Mouse (Mus musculus) kidney, embryonic 15.5 days (tissue): ENCODE data around the gene Lcn12. TPM values are rescaled to one million over a fixed set of nuclear protein-coding genes. Genes with fewer than 3 reads are reported as not detected.

Source experiments
- ATAC-seq: fragments of 200-750 bp; cut with Nextera tagmentation; replicated peaks from 2 replicates; pipeline ENCODE4 v1.8.0; 2017; ENCODE audit warnings: moderate TSS enrichment; ENCODE audit not compliant: low FRiP score
- H3K27ac ChIP-seq: fragments of 300-500 bp; sonication (generic); 2 replicates; pipeline ENCODE4 v1.5.1; 2015; ENCODE audit warnings: mild to moderate bottlenecking, inconsistent platforms
- H3K27me3 ChIP-seq: fragments of 300-500 bp; sonication (generic); 2 replicates; pipeline ENCODE4 v1.6.1; 2015; ENCODE audit warnings: inconsistent platforms
- H3K36me3 ChIP-seq: fragments of 300-500 bp; sonication (generic); 2 replicates; pipeline ENCODE4 v1.6.1; 2015; ENCODE audit warnings: inconsistent platforms
- H3K4me1 ChIP-seq: fragments of 300-500 bp; sonication (generic); 2 replicates; pipeline ENCODE4 v1.6.1; 2015; ENCODE audit warnings: inconsistent platforms
- H3K4me2 ChIP-seq: fragments of 300-500 bp; sonication (generic); 2 replicates; pipeline ENCODE4 v1.6.1; 2015; ENCODE audit warnings: moderate library complexity, mild to moderate bottlenecking, inconsistent platforms
- H3K4me3 ChIP-seq: fragments of 300-500 bp; sonication (generic); replicated peaks from 2 replicates; pipeline ENCODE4 v1.5.1; 2015; ENCODE audit warnings: mild to moderate bottlenecking, inconsistent platforms
- H3K9ac ChIP-seq: fragments of 300-500 bp; sonication (generic); 2 replicates; pipeline ENCODE4 v1.6.1; 2015; ENCODE audit warnings: mild to moderate bottlenecking, inconsistent platforms
- H3K9me3 ChIP-seq: fragments of 300-500 bp; sonication (generic); replicated peaks from 2 replicates; pipeline ENCODE4 v1.6.1; 2016; ENCODE audit warnings: inconsistent platforms
- WGBS: fragments of 180-500 bp; shearing (Covaris S2); methylation state at CpG from one replicate; pipeline ENCODE4 v1.1.7; 2015; ENCODE audit warnings: mixed read lengths; 5-methylcytosine and 5-hydroxymethylcytosine counted together
- polyA plus RNA-seq: library from polyadenylated mRNA; unstranded; fragments of >200 nt; fragmentation: Nextera tagmentation; extraction: Ambion mirVana; gene quantifications from 2 replicates; pipeline ENCODE4 v1.2.1, GENCODE M21; 2015

The Lcn12 gene
- polyA plus RNA-seq, 1 experiment from 2014 or later, result not detected

DNA sequence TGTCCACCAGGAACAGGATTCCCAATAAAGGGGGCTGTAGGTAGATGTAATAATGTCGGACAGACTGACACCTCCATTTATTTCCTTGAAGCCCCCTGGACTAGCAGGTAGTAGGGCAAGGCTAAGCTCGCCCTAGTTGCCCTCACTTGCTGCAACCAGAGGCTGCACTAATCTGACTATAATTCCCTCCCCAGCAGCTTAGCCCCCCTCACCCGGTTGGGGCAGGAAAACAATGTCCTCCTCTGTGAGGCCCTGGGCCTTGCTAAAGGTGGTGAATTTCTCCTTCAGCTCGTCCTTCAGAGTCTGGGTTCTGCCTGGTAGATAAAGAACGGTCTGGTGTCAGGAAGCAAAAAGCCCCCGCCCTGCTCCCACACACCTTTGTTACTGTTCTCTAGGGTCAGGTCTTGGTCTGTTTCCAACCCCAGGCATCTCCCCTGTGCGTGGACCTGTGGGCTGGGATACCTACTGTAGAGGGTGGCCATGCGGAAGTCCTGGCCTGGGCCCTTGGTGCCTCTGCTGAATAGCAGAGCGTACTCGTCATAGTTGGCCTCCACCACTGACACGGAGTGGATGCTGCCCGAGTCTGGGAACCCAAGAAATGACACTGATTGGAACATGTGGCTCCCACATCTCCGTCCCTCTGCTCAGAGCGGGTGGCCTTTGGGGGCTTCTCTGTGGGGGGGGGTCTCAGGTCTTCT lies 26.0 kb downstream of the Lcn12 start:
- no peak overlapping the region for H3K27ac ChIP-seq
- no peak for ATAC-seq
- no peak overlapping the region for H3K9ac ChIP-seq
- H3K27me3 ChIP-seq, result no peaks in the 10 kb centered on the region
- WGBS, result 78% methylated on average over 14 of the region's 14 CpGs
- no peak overlapping the region for H3K4me3 ChIP-seq
- no peak overlapping the region for H3K4me2 ChIP-seq
- H3K36me3 ChIP-seq, result no peaks in the 10 kb centered on the region
- no peaks in the 10 kb centered on the region for H3K9me3 ChIP-seq
- H3K4me1 ChIP-seq, result peaks cover 13% of the 10 kb centered on the region; the same call in 1 of the 2 replicates

DNA sequence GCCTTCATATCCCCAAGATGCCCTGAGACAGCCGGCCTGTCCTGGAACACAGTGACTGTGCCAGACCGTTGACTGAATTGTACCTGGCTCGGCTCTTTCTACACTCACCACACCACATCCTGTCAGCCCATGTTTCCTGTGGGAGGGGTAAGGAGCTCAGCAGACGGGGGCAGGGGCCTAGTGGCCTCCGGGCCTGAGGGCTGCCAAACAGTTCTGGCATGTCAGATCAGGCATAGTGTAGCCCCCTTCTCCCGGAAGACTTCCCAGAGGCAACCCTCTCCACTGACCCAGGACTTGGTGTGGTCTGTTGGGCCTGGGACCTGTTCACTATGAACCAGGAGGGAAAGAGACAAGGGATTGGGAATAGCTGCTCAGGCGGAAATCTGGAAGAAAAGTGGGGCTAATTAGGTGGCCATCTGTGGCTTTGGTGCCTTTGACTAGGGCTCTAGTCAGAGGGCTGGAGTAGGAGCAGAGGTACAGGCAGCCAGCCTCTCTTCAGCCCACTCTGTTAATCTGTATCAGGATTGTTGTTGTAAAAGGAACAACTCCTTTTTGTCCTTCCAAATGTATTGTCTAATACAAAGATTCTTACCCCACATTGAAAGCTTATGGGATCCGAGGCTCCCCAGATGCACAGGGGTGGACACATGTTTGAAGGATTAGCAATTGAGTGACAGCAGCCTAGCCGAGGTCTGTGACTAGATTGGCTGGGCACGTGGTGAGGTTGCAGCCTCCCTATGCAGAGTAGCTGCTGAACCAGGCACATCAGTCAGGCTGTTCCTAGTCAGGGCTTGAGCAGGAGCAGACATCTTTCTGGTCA lies 27.7 kb downstream of the Lcn12 start:
- no peak overlapping the region for H3K27ac ChIP-seq
- 57% methylated on average over 10 of the region's 10 CpGs for WGBS
- H3K4me2 ChIP-seq, result no peak overlapping the region
- H3K9ac ChIP-seq, result no peak overlapping the region
- no peaks in the 10 kb centered on the region for H3K27me3 ChIP-seq
- peaks cover 19% of the 10 kb centered on the region for H3K4me1 ChIP-seq
- no peak for ATAC-seq
- no peaks in the 10 kb centered on the region for H3K36me3 ChIP-seq
- no peak overlapping the region for H3K4me3 ChIP-seq
- no peaks in the 10 kb centered on the region for H3K9me3 ChIP-seq

DNA sequence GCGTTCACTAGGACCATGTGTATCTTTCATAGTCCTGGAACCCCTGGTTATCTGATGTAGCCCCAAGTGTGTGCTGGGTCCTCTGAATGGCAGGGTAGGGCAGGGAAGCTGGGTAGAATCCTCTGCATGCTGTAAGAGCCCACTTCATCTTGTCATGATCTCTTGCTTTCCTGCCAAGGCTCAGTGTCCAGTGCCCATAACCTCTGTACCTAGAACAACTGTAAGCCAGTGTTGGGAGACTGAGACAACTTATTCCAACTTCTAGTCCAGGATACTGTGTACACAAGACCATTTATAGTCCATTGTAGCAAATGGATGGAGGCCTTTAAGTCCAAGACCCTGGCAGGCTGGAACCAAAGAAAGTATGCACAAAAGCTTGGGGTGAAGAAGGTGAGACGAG lies 28.5 kb downstream of the Lcn12 start:
- WGBS, result 82% methylated on average over 2 of the region's 2 CpGs
- H3K27ac ChIP-seq, result no peak overlapping the region

DNA sequence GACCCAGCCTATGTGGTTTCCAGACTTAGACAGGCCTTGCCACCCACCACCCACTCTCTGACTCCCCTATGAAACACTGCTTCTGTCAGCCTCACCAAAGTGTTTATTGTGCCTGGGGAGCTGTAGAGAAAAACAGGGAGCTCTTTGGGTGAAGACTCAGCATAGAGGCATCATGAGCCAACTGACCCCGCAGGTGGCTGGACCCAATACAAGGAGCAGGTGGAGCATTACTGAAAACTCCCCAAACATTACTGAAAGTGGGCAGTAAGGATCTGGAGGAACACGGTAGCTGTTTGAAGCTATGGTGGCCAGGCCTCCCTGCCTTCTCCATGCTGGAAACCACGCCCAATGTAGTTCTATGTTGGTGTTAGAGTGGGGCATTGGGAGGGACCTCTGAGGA lies 30.1 kb downstream of the Lcn12 start:
- H3K9ac ChIP-seq, result no peak overlapping the region
- no peaks in the 10 kb centered on the region for H3K27me3 ChIP-seq
- 90% methylated on average over 3 of the region's 3 CpGs for WGBS
- H3K4me2 ChIP-seq, result no peak overlapping the region
- H3K9me3 ChIP-seq, result no peaks in the 10 kb centered on the region
- ATAC-seq, result no peak
- H3K27ac ChIP-seq, result no peak overlapping the region
- H3K4me1 ChIP-seq, result peaks cover 34% of the 10 kb centered on the region
- H3K4me3 ChIP-seq, result no peak overlapping the region
- peaks cover 1% of the 10 kb centered on the region; the same call in 1 of the 2 replicates for H3K36me3 ChIP-seq

More for the DNA sequence above, 28.5 kb downstream of the Lcn12 start:
- no peak for ATAC-seq
- Histone ChIP-seq H3K36me3 (no peaks in the 10 kb centered on the region), H3K4me2 (no peak overlapping the region), H3K9me3 (no peaks in the 10 kb centered on the region), H3K4me1 (peaks cover 21% of the 10 kb centered on the region), H3K4me3 (no peak overlapping the region), H3K9ac (no peak overlapping the region), H3K27me3 (no peaks in the 10 kb centered on the region)

DNA sequence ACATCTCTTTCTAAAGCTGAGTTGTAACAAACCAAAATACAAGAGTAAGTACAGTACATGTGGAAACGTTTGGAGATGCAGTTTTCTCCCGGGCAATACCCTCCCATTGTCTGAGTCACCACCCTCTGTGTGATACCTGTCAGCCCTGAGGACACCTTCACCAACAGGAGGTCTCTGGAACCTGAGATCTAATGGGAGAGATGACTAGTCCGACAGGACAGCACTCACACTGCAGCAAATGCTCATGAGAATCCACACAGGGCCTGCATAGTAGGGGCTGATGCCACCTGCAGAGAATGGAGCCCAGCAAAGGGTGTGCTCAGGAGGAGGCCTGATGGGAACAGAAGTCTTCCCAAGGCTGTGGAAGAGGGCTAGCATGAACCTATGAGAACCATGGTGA lies 32.3 kb downstream of the Lcn12 start:
- no peak for ATAC-seq
- H3K27ac ChIP-seq, result peak overlapping the region; percentile 92
- H3K4me3 ChIP-seq, result peak overlapping the region; percentile 67
- H3K27me3 ChIP-seq, result no peaks in the 10 kb centered on the region
- peaks cover 8% of the 10 kb centered on the region; the same call in 1 of the 2 replicates for H3K36me3 ChIP-seq
- no peaks in the 10 kb centered on the region for H3K9me3 ChIP-seq
- H3K4me2 ChIP-seq, result peak overlapping the region; percentile 88
- WGBS, result 33% methylated on average over 3 of the region's 3 CpGs
- peak overlapping the region; percentile 42; the same call in 1 of the 2 replicates for H3K9ac ChIP-seq
- peaks cover 35% of the 10 kb centered on the region for H3K4me1 ChIP-seq

DNA sequence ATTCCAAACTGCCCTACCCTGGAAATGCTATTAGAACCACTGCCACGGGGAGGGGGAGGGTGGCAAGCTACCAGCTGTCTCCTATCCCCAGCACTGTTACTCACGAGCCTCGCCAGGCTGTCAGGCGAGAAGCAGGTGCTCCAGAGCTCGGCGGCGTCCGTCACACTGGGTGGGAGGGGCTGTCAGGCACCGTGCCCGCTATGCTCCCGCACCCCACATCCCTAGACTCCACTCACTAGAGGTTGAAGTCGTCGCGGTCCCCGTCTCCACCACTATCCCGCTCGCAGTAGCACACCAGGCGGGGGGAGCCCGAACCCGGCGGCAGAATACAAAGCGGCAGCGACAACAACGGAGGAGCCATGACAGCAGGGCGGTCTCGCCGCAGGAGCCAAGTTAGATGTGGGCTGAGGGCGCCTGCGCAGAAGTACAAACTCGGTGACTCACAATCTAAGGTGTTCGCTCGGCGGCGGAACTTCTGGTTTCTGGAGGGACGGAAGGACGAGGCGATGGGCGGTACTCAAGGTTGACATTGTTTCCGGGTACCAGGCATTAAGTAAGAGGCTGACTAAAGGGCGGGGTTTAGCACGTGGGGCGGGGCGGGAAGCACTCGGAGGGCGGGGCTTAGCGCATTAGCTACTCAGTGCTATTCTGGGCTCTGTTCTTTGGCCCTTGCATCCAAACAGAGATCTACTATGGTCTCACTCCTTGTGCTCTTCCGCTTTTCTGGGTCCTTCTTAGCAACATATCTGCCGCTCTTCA lies 33.0 kb downstream of the Lcn12 start, which contains the start of gene Paxx:
TSS of gene Paxx (minus strand) at position 544 of the 759 bp plus-strand sequence.
- peak; percentile 90 for ATAC-seq
- peak within 1 kb of the TSS; percentile 67 for H3K4me3 ChIP-seq
- no peaks in the 10 kb centered on the region for H3K27me3 ChIP-seq
- peak within 1 kb of the TSS; percentile 88 for H3K4me2 ChIP-seq
- peak within 1 kb of the TSS; percentile 61 for H3K9ac ChIP-seq
- peaks cover 32% of the 10 kb centered on the region for H3K4me1 ChIP-seq
- peak within 1 kb of the TSS; percentile 92 for H3K27ac ChIP-seq
- H3K36me3 ChIP-seq, result peaks cover 8% of the 10 kb centered on the region; the same call in 1 of the 2 replicates
- under 1% methylated on average over 48 of the region's 48 CpGs for WGBS
- no peaks in the 10 kb centered on the region for H3K9me3 ChIP-seq

DNA sequence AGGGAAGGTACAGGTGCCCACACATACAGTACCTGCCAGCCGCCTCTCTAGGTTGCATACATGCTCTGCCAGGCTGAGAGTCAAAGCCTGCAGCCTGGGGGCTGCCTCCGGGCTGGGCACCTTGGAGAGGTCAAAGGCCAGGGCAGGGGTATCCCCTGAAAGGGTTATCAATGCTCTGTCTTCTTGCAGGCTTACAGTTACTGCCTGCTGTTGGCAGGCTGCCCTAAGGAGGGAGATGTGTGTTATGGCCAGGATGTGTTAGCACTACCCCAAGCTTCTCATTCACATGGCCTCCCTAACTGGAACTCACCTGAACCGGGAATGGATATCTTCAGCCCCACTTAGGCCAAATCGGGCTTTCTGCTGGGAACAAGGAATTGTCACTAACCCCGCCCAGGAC lies 33.6 kb downstream of the Lcn12 start:
- Histone ChIP-seq H3K9me3 (no peaks in the 10 kb centered on the region), H3K9ac (peak overlapping the region; percentile 61), H3K4me1 (peaks cover 28% of the 10 kb centered on the region), H3K27me3 (no peaks in the 10 kb centered on the region), H3K4me3 (peak overlapping the region; percentile 67), H3K36me3 (peaks cover 8% of the 10 kb centered on the region; the same call in 1 of the 2 replicates), H3K27ac (peak overlapping the region; percentile 92), H3K4me2 (peak overlapping the region; percentile 88)
- WGBS, result 24% methylated on average over 5 of the region's 5 CpGs
- ATAC-seq, result no peak; the same call in 1 of the 2 replicates

DNA sequence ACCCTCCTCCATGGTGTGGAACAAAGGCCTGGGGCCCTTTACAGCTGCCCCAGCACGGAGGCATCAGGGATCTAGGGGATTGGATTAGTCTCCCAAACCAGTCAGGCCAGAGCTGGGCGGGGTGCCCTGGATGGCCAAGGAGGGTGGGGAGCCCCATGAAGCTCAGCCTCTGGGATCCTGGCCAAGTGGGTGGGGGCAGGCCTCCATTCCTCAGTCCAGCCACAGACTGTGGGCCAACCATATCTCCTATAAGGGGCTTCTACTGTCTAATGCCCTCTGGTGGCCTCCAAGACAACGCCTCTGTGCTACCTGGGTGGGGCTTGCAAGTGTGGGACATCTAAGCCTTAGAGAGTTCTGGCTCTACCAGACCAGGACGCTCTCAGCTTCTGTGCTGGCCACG lies 34.8 kb downstream of the Lcn12 start:
- Histone ChIP-seq H3K9ac (no peak overlapping the region), H3K4me3 (no peak overlapping the region), H3K4me1 (peaks cover 28% of the 10 kb centered on the region), H3K4me2 (no peak overlapping the region), H3K9me3 (no peaks in the 10 kb centered on the region), H3K27me3 (no peaks in the 10 kb centered on the region), H3K36me3 (peaks cover 8% of the 10 kb centered on the region; the same call in 1 of the 2 replicates), H3K27ac (no peak overlapping the region)
- no peak; the same call in 1 of the 2 replicates for ATAC-seq
- whole genome bisulfite sequencing, result 69% methylated on average over 5 of the region's 5 CpGs

DNA sequence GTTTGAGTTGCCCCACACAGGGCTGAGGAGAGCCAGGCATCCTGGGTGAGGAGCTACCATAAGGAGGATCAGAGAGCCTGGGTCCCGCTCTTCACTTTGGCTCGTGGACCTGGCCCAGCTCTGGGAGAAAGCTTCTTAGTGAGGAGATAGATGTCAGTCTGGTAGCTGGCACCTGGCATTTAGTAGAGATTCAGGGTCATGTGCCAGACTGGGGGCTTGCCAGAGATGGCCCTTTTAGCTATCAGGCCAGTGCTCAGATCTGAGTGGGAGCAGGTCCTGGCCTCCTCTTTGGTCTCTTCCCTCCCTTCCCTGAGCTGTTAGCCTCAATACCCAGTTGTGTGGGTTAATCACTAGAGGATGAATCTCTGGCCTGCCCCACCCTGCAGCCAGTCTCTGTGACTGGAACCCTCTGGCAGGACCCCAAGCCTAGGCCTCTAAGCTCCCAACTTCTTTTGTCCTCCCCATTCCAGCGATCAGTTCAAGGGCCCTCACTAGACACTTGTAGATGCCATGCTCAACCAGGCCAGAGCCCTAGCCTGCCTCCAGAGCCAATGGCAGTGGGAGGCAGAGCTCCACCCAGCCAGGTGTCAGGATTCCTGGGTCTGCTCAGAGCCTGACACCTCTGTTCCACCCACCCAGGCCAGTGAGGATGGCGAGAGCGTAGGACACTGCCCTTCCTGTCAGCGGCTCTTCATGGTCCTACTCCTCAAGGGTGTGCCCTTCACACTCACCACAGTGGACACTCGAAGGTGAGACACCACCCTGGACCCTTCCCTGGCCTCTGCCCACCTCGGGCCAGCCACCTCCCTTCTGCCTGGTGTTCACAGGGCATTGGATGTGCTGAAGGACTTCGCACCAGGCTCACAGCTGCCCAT lies 36.5 kb downstream of the Lcn12 start:
- Histone ChIP-seq H3K9me3 (no peaks in the 10 kb centered on the region), H3K9ac (no peak overlapping the region), H3K27me3 (no peaks in the 10 kb centered on the region), H3K4me1 (peaks cover 28% of the 10 kb centered on the region), H3K36me3 (peaks cover 8% of the 10 kb centered on the region; the same call in 1 of the 2 replicates), H3K27ac (no peak overlapping the region), H3K4me2 (no peak overlapping the region), H3K4me3 (no peak overlapping the region)
- 88% methylated on average over 9 of the region's 9 CpGs for WGBS
- no peak for ATAC-seq

DNA sequence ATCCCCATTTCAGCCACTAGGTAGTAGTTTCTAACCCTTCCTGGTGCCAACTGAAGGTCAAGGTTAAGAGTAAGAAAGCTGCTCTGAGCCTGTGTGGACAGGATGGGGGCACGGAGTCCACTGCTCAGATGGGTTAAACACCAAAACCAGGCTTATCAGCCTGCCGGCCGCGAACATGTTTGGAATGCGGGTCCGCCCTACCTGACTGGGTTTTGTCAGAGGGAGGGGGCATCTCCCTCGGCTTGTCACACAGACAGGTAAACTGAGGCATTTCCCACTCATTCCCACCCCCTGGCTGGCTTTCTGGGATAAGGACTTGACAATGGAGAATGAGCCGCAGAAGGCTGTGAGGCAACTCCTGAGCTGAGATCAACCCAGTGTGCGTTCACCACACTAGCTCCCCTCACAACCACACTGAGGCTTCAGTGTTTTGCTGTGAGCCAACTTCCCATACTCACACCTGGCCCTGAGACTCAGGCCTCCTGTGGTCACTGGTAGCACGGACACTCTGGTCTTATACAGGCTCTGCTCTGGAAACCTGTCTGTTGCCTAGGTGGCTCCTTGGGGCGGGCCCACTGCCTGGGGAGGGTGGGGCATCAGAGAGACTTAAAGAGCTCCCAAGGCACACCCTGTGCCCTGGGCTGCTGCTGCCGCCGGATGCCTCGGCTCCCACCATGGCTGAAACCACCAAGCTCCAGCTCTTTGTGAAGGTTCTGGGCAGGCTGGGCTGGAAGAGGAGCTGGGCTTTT lies 37.3 kb downstream of the Lcn12 start, which contains the start of gene Clic3:
TSS of gene Clic3 (plus strand) at position 634 of the 749 bp plus-strand sequence.
- Histone ChIP-seq H3K4me2 (no peak within 1 kb of the TSS), H3K4me3 (no peak within 1 kb of the TSS), H3K9ac (no peak within 1 kb of the TSS)

More for the DNA sequence above, 37.3 kb downstream of the Lcn12 start, which contains the start of gene Clic3:
- Histone ChIP-seq H3K9me3 (no peaks in the 10 kb centered on the region), H3K36me3 (peaks cover 8% of the 10 kb centered on the region; the same call in 1 of the 2 replicates), H3K27me3 (no peaks in the 10 kb centered on the region), H3K27ac (no peak within 1 kb of the TSS), H3K4me1 (peaks cover 26% of the 10 kb centered on the region)
- no peak for ATAC-seq
- WGBS, result 59% methylated on average over 14 of the region's 14 CpGs
